Mouse (Mus musculus): ENCODE measurements at regions not wholly inside any gene's neighbourhood (a gene's known extent, or its start where the extent isn't known, plus 50 kb on each side); places are given as distances from the start of the nearest gene placed in this dataset.

GRCm38 (mm10) chr8:25437178-25437577, 613.0 kb upstream of the Adam5 start:
- DNase-seq = no peak
- TF ChIP-seq POLR2A (IDR thresholded peaks at IDR 0.05; ENCODE audit: low read depth, low read length) = no peak
- TF ChIP-seq CTCF (conservative IDR thresholded peaks at IDR 0.05; ENCODE audit: insufficient read depth, insufficient read length, low read depth, low read length) = no peak
- Histone ChIP-seq H3K36me3 (ENCODE audit: control insufficient read depth, insufficient read depth, low read length) (no peaks in the 10 kb centered on the region), H3K27ac (ENCODE audit: insufficient read depth, low read depth, low read length) (no peak overlapping the region), H3K4me1 (ENCODE audit: control insufficient read depth, insufficient read depth, low read length) (0 out of 2 replicates have a peak, but pooled peaks cover 3% of the 10 kb centered on the region), H3K27me3 (replicated peaks; ENCODE audit: control insufficient read depth, insufficient read depth, low read length) (no peaks in the 10 kb centered on the region), H3K4me3 (ENCODE audit: insufficient read depth, low read depth, low read length) (no peak overlapping the region)
- 63% methylated on average over 4 of the region's 4 CpGs for WGBS

- TF ChIP-seq POLR2A (IDR thresholded peaks at IDR 0.05; ENCODE audit: low read depth, low read length) (no peak), CTCF (conservative IDR thresholded peaks at IDR 0.05; ENCODE audit: insufficient read depth, insufficient read length, low read depth, low read length) (no peak)
- H3K36me3 ChIP-seq (ENCODE audit: control insufficient read depth, insufficient read depth, low read length) = no peaks in the 10 kb centered on the region
- DNase-seq = no peak
- no peak overlapping the region for H3K27ac ChIP-seq (ENCODE audit: insufficient read depth, low read depth, low read length)
- no peaks in the 10 kb centered on the region for H3K4me1 ChIP-seq (ENCODE audit: control insufficient read depth, insufficient read depth, low read length)
- 58% methylated on average over 5 of the region's 5 CpGs for WGBS
- H3K4me3 ChIP-seq (ENCODE audit: insufficient read depth, low read depth, low read length) = no peak overlapping the region
- H3K27me3 ChIP-seq (replicated peaks; ENCODE audit: control insufficient read depth, insufficient read depth, low read length) = no peaks in the 10 kb centered on the region
Observed at GRCm38 (mm10) chr8:25430552-25430951, 606.4 kb upstream of the Adam5 start.

GRCm38 (mm10) chr8:25429846-25430482, 605.8 kb upstream of the Adam5 start:
- Histone ChIP-seq H3K36me3 (ENCODE audit: control insufficient read depth, insufficient read depth, low read length) (no peaks in the 10 kb centered on the region), H3K4me1 (ENCODE audit: control insufficient read depth, insufficient read depth, low read length) (no peaks in the 10 kb centered on the region), H3K27ac (ENCODE audit: insufficient read depth, low read depth, low read length) (no peak overlapping the region), H3K27me3 (replicated peaks; ENCODE audit: control insufficient read depth, insufficient read depth, low read length) (no peaks in the 10 kb centered on the region), H3K4me3 (ENCODE audit: insufficient read depth, low read depth, low read length) (no peak overlapping the region)
- no peak for DNase-seq
- TF ChIP-seq POLR2A (IDR thresholded peaks at IDR 0.05; ENCODE audit: low read depth, low read length) = no peak
- no peak for TF ChIP-seq CTCF (conservative IDR thresholded peaks at IDR 0.05; ENCODE audit: insufficient read depth, insufficient read length, low read depth, low read length)
- 49% methylated on average over 19 of the region's 19 CpGs for WGBS

GRCm38 (mm10) chr8:25428761-25429160, 604.6 kb upstream of the Adam5 start:
- 63% methylated on average over 2 of the region's 2 CpGs for WGBS
- Histone ChIP-seq H3K27ac (ENCODE audit: insufficient read depth, low read depth, low read length) (no peak overlapping the region), H3K4me3 (ENCODE audit: insufficient read depth, low read depth, low read length) (no peak overlapping the region), H3K36me3 (ENCODE audit: control insufficient read depth, insufficient read depth, low read length) (no peaks in the 10 kb centered on the region), H3K4me1 (ENCODE audit: control insufficient read depth, insufficient read depth, low read length) (no peaks in the 10 kb centered on the region), H3K27me3 (replicated peaks; ENCODE audit: control insufficient read depth, insufficient read depth, low read length) (no peaks in the 10 kb centered on the region)
- DNase-seq = no peak
- TF ChIP-seq POLR2A (IDR thresholded peaks at IDR 0.05; ENCODE audit: low read depth, low read length) (no peak), CTCF (conservative IDR thresholded peaks at IDR 0.05; ENCODE audit: insufficient read depth, insufficient read length, low read depth, low read length) (no peak)

- TF ChIP-seq POLR2A (IDR thresholded peaks at IDR 0.05; ENCODE audit: low read depth, low read length) = no peak
- no peak for TF ChIP-seq CTCF (conservative IDR thresholded peaks at IDR 0.05; ENCODE audit: insufficient read depth, insufficient read length, low read depth, low read length)
- Histone ChIP-seq H3K36me3 (ENCODE audit: control insufficient read depth, insufficient read depth, low read length) (no peaks in the 10 kb centered on the region), H3K27me3 (replicated peaks; ENCODE audit: control insufficient read depth, insufficient read depth, low read length) (no peaks in the 10 kb centered on the region), H3K4me1 (ENCODE audit: control insufficient read depth, insufficient read depth, low read length) (no peaks in the 10 kb centered on the region), H3K4me3 (ENCODE audit: insufficient read depth, low read depth, low read length) (no peak overlapping the region), H3K27ac (ENCODE audit: insufficient read depth, low read depth, low read length) (no peak overlapping the region)
- 57% methylated on average over 1 of the region's 1 CpGs for WGBS
- no peak for DNase-seq
Observed at GRCm38 (mm10) chr8:25426207-25426606, 602.0 kb upstream of the Adam5 start.

- 98% methylated on average over 6 of the region's 6 CpGs for WGBS
- H3K27me3 ChIP-seq (replicated peaks; ENCODE audit: control insufficient read depth, insufficient read depth, low read length) = no peaks in the 10 kb centered on the region
- TF ChIP-seq CTCF (conservative IDR thresholded peaks at IDR 0.05; ENCODE audit: insufficient read depth, insufficient read length, low read depth, low read length) (no peak), POLR2A (IDR thresholded peaks at IDR 0.05; ENCODE audit: low read depth, low read length) (no peak)
Observed at GRCm38 (mm10) chr8:25421478-25421877, 597.3 kb upstream of the Adam5 start.

GRCm38 (mm10) chr8:25410536-25410935, 586.4 kb upstream of the Adam5 start:
- WGBS = 92% methylated on average over 5 of the region's 5 CpGs
- Histone ChIP-seq H3K4me3 (ENCODE audit: insufficient read depth, low read depth, low read length) (no peak overlapping the region), H3K36me3 (ENCODE audit: control insufficient read depth, insufficient read depth, low read length) (no peaks in the 10 kb centered on the region), H3K27ac (ENCODE audit: insufficient read depth, low read depth, low read length) (no peak overlapping the region), H3K4me1 (ENCODE audit: control insufficient read depth, insufficient read depth, low read length) (no peaks in the 10 kb centered on the region), H3K27me3 (replicated peaks; ENCODE audit: control insufficient read depth, insufficient read depth, low read length) (no peaks in the 10 kb centered on the region)
- TF ChIP-seq CTCF (conservative IDR thresholded peaks at IDR 0.05; ENCODE audit: insufficient read depth, insufficient read length, low read depth, low read length) = no peak
- TF ChIP-seq POLR2A (IDR thresholded peaks at IDR 0.05; ENCODE audit: low read depth, low read length) = no peak
- no peak for DNase-seq

More at GRCm38 (mm10) chr8:25421478-25421877, 597.3 kb upstream of the Adam5 start:
- Histone ChIP-seq H3K4me1 (ENCODE audit: control insufficient read depth, insufficient read depth, low read length) (no peaks in the 10 kb centered on the region), H3K4me3 (ENCODE audit: insufficient read depth, low read depth, low read length) (no peak overlapping the region), H3K27ac (ENCODE audit: insufficient read depth, low read depth, low read length) (no peak overlapping the region), H3K36me3 (ENCODE audit: control insufficient read depth, insufficient read depth, low read length) (no peaks in the 10 kb centered on the region)
- no peak for DNase-seq

All from kidney, adult 2 months (tissue).